Mouse (Mus musculus): ENCODE results near the gene Mrps23. TPM values are rescaled to one million over a fixed set of nuclear protein-coding genes. Genes with fewer than 3 reads are reported as not detected.

The Mrps23 gene
- 50.6 and 55.5 TPM in 2 replicates for polyA plus RNA-seq (2015; fragmentation: Nextera tagmentation; extraction: Ambion mirVana)

- H3K27ac ChIP-seq (ENCODE audit: low read length): peak within 1 kb of the TSS; percentile 84
- H3K4me3 ChIP-seq (ENCODE audit: low read length): peak within 1 kb of the TSS; percentile 86
- H3K4me1 ChIP-seq (replicated peaks; ENCODE audit: control insufficient read depth, insufficient read depth, low read length): peaks cover 12% of the 10 kb centered on the region
- H3K36me3 ChIP-seq (ENCODE audit: control insufficient read depth, insufficient read depth, low read length): 0 out of 2 replicates have a peak, but pooled peaks cover 2% of the 10 kb centered on the region
- peak within 1 kb of the TSS; percentile 75 for H3K4me2 ChIP-seq (ENCODE audit: low read depth, low read length)
- H3K9ac ChIP-seq (ENCODE audit: low read length): peak within 1 kb of the TSS; percentile 84
- no peaks in the 10 kb centered on the region for H3K9me3 ChIP-seq (ENCODE audit: control insufficient read depth, low read length)
- peak; percentile 98 for ATAC-seq (ENCODE audit: low read depth)
- H3K27me3 ChIP-seq (ENCODE audit: control insufficient read depth, insufficient read depth, low read depth, low read length): no peaks in the 10 kb centered on the region
- WGBS: under 1% methylated on average over 51 of the region's 51 CpGs
These were observed at the start of gene Mrps23 for GRCm38 (mm10) chr11:88203712-88204532. Gene Mrps23, plus strand, starts transcription at chr11:88204388.

DNA sequence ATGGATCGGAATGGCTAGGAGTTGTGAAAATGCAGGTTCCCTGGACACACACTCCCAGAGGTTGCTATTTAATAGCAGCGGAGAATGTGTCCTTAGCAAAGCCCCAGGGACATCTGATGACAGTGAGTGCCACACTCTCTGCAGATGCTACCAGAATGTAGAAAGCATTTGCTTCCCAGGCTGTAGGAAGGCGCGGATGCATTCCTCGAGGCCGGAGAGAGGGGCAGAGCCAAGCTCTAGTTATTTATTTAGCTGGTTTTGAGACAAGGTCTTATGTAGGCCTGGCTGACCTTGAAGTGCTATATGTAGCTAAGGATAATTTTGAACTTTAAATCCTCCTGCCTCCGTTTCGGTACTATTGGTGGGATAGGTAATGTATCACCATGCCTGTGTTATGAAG lies 49.7 kb upstream of the Mrps23 start:
- no peaks in the 10 kb centered on the region for H3K27me3 ChIP-seq (ENCODE audit: control insufficient read depth, insufficient read depth, low read depth, low read length)
- H3K4me3 ChIP-seq (ENCODE audit: low read length): no peak overlapping the region
- H3K4me2 ChIP-seq (ENCODE audit: low read depth, low read length): no peak overlapping the region
- no peak for ATAC-seq (ENCODE audit: low read depth)
- peak overlapping the region; percentile 90 for H3K27ac ChIP-seq (ENCODE audit: low read length)
- H3K9me3 ChIP-seq (ENCODE audit: control insufficient read depth, low read length): no peaks in the 10 kb centered on the region
- H3K9ac ChIP-seq (ENCODE audit: low read length): no peak overlapping the region
- H3K36me3 ChIP-seq (ENCODE audit: control insufficient read depth, insufficient read depth, low read length): no peaks in the 10 kb centered on the region
- WGBS: 39% methylated on average over 8 of the region's 8 CpGs
- H3K4me1 ChIP-seq (replicated peaks; ENCODE audit: control insufficient read depth, insufficient read depth, low read length): peaks cover 73% of the 10 kb centered on the region

- Histone ChIP-seq H3K27ac (ENCODE audit: low read length) (peak overlapping the region; percentile 90), H3K36me3 (ENCODE audit: control insufficient read depth, insufficient read depth, low read length) (no peaks in the 10 kb centered on the region), H3K9me3 (ENCODE audit: control insufficient read depth, low read length) (no peaks in the 10 kb centered on the region), H3K4me1 (replicated peaks; ENCODE audit: control insufficient read depth, insufficient read depth, low read length) (peaks cover 81% of the 10 kb centered on the region), H3K4me3 (ENCODE audit: low read length) (no peak overlapping the region), H3K9ac (ENCODE audit: low read length) (no peak overlapping the region; the same call in 1 of the 2 replicates), H3K4me2 (ENCODE audit: low read depth, low read length) (no peak overlapping the region), H3K27me3 (ENCODE audit: control insufficient read depth, insufficient read depth, low read depth, low read length) (no peaks in the 10 kb centered on the region)
- 48% methylated on average over 3 of the region's 3 CpGs for WGBS
- no peak for ATAC-seq (ENCODE audit: low read depth)
These were observed 48.7 kb upstream of the Mrps23 start for GRCm38 (mm10) chr11:88155451-88155850.

- H3K4me1 ChIP-seq (replicated peaks; ENCODE audit: control insufficient read depth, insufficient read depth, low read length): peaks cover 82% of the 10 kb centered on the region
- H3K27me3 ChIP-seq (ENCODE audit: control insufficient read depth, insufficient read depth, low read depth, low read length): no peaks in the 10 kb centered on the region
- H3K9ac ChIP-seq (ENCODE audit: low read length): no peak overlapping the region
- H3K4me2 ChIP-seq (ENCODE audit: low read depth, low read length): no peak overlapping the region
- no peaks in the 10 kb centered on the region for H3K9me3 ChIP-seq (ENCODE audit: control insufficient read depth, low read length)
- no peaks in the 10 kb centered on the region for H3K36me3 ChIP-seq (ENCODE audit: control insufficient read depth, insufficient read depth, low read length)
- H3K27ac ChIP-seq (ENCODE audit: low read length): peak overlapping the region; percentile 90
- WGBS: 43% methylated on average over 8 of the region's 8 CpGs
- ATAC-seq (ENCODE audit: low read depth): no peak
- no peak overlapping the region for H3K4me3 ChIP-seq (ENCODE audit: low read length)
These were observed 48.2 kb upstream of the Mrps23 start for GRCm38 (mm10) chr11:88155998-88156397.

GRCm38 (mm10) chr11:88156403-88156802 lies 47.8 kb upstream of the Mrps23 start:
- H3K36me3 ChIP-seq (ENCODE audit: control insufficient read depth, insufficient read depth, low read length): no peaks in the 10 kb centered on the region
- H3K4me3 ChIP-seq (ENCODE audit: low read length): no peak overlapping the region
- peak overlapping the region; percentile 90 for H3K27ac ChIP-seq (ENCODE audit: low read length)
- H3K4me1 ChIP-seq (replicated peaks; ENCODE audit: control insufficient read depth, insufficient read depth, low read length): peaks cover 81% of the 10 kb centered on the region
- ATAC-seq (ENCODE audit: low read depth): peak; percentile 56
- WGBS: 28% methylated on average over 2 of the region's 2 CpGs
- H3K4me2 ChIP-seq (ENCODE audit: low read depth, low read length): no peak overlapping the region
- no peaks in the 10 kb centered on the region for H3K27me3 ChIP-seq (ENCODE audit: control insufficient read depth, insufficient read depth, low read depth, low read length)
- peak overlapping the region; percentile 5 for H3K9ac ChIP-seq (ENCODE audit: low read length)
- H3K9me3 ChIP-seq (ENCODE audit: control insufficient read depth, low read length): no peaks in the 10 kb centered on the region

GRCm38 (mm10) chr11:88158842-88159246 lies 45.3 kb upstream of the Mrps23 start:
- H3K27me3 ChIP-seq (ENCODE audit: control insufficient read depth, insufficient read depth, low read depth, low read length): no peaks in the 10 kb centered on the region
- H3K4me3 ChIP-seq (ENCODE audit: low read length): no peak overlapping the region
- ATAC-seq (ENCODE audit: low read depth): no peak
- H3K9ac ChIP-seq (ENCODE audit: low read length): no peak overlapping the region
- H3K36me3 ChIP-seq (ENCODE audit: control insufficient read depth, insufficient read depth, low read length): no peaks in the 10 kb centered on the region
- no peaks in the 10 kb centered on the region for H3K9me3 ChIP-seq (ENCODE audit: control insufficient read depth, low read length)
- 28% methylated on average over 5 of the region's 5 CpGs for WGBS
- H3K27ac ChIP-seq (ENCODE audit: low read length): peak overlapping the region; percentile 61; the same call in 1 of the 2 replicates
- no peak overlapping the region for H3K4me2 ChIP-seq (ENCODE audit: low read depth, low read length)
- H3K4me1 ChIP-seq (replicated peaks; ENCODE audit: control insufficient read depth, insufficient read depth, low read length): peaks cover 64% of the 10 kb centered on the region

DNA sequence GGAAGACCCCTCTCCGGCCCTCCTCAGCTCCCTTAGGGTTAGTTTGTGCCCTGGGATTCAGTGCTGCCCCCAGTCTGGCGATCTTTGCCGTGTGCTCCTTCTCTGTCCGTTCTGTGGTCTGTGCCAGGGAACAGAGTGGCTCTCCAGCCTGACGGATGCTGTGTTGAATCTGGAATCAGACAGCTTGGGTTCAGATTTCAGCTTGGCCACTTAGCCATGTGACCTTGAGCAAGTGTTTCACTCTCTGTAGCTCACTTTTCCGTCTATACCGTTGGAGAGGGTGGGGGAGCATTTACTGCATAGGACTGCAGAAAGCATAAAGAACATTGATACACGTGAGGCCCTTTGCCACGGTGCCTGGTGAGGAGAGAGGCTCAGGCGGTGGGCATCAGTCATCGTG lies 44.8 kb upstream of the Mrps23 start:
- no peaks in the 10 kb centered on the region for H3K9me3 ChIP-seq (ENCODE audit: control insufficient read depth, low read length)
- peak overlapping the region; percentile 61 for H3K27ac ChIP-seq (ENCODE audit: low read length)
- no peak for ATAC-seq (ENCODE audit: low read depth)
- H3K36me3 ChIP-seq (ENCODE audit: control insufficient read depth, insufficient read depth, low read length): no peaks in the 10 kb centered on the region
- no peak overlapping the region for H3K4me2 ChIP-seq (ENCODE audit: low read depth, low read length)
- 36% methylated on average over 11 of the region's 11 CpGs for WGBS
- H3K4me1 ChIP-seq (replicated peaks; ENCODE audit: control insufficient read depth, insufficient read depth, low read length): peaks cover 59% of the 10 kb centered on the region
- no peaks in the 10 kb centered on the region for H3K27me3 ChIP-seq (ENCODE audit: control insufficient read depth, insufficient read depth, low read depth, low read length)
- H3K4me3 ChIP-seq (ENCODE audit: low read length): no peak overlapping the region
- H3K9ac ChIP-seq (ENCODE audit: low read length): no peak overlapping the region

GRCm38 (mm10) chr11:88160316-88160715 lies 43.9 kb upstream of the Mrps23 start:
- Histone ChIP-seq H3K4me1 (replicated peaks; ENCODE audit: control insufficient read depth, insufficient read depth, low read length) (peaks cover 59% of the 10 kb centered on the region), H3K36me3 (ENCODE audit: control insufficient read depth, insufficient read depth, low read length) (no peaks in the 10 kb centered on the region), H3K9ac (ENCODE audit: low read length) (no peak overlapping the region), H3K27me3 (ENCODE audit: control insufficient read depth, insufficient read depth, low read depth, low read length) (no peaks in the 10 kb centered on the region), H3K27ac (ENCODE audit: low read length) (peak overlapping the region; percentile 92), H3K4me3 (ENCODE audit: low read length) (no peak overlapping the region), H3K9me3 (ENCODE audit: control insufficient read depth, low read length) (no peaks in the 10 kb centered on the region), H3K4me2 (ENCODE audit: low read depth, low read length) (peak overlapping the region; percentile 86)
- ATAC-seq (ENCODE audit: low read depth): no peak
- WGBS: 50% methylated on average over 5 of the region's 5 CpGs

DNA sequence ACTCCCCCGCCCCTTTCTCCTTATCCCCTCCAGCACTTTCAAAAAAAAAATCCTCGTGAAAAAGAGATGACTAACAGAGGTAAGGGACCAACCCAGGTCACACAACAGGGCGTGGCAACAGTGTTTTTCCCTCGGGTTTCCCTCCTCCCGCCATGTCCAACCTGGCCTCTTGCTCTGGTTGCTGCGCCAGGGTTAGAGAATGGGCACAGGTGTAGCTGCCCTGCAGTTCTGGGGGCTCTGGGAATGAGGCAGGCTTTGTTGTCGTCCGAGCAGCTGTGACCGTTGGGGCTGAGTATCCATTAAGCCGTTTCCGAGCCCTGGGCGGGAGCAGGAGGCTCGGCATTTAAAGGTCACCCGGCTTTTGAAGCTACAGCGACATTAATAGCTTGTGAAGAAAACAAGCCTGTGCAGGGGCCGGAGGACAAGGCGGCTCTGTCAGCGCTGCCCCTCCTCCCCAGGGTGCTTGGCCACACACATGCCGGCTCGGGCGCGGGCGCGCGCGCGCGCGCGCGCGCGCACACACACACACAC lies 43.1 kb upstream of the Mrps23 start:
- Histone ChIP-seq H3K36me3 (ENCODE audit: control insufficient read depth, insufficient read depth, low read length) (no peaks in the 10 kb centered on the region), H3K4me1 (replicated peaks; ENCODE audit: control insufficient read depth, insufficient read depth, low read length) (peaks cover 60% of the 10 kb centered on the region), H3K4me2 (ENCODE audit: low read depth, low read length) (peak overlapping the region; percentile 86), H3K27ac (ENCODE audit: low read length) (peak overlapping the region; percentile 92), H3K9me3 (ENCODE audit: control insufficient read depth, low read length) (no peaks in the 10 kb centered on the region), H3K4me3 (ENCODE audit: low read length) (peak overlapping the region; percentile 48), H3K27me3 (ENCODE audit: control insufficient read depth, insufficient read depth, low read depth, low read length) (no peaks in the 10 kb centered on the region), H3K9ac (ENCODE audit: low read length) (peak overlapping the region; percentile 65)
- peak; percentile 59 for ATAC-seq (ENCODE audit: low read depth)
- 2% methylated on average over 18 of the region's 33 CpGs for WGBS

All from lung, embryonic 16.5 days (tissue).